Mouse (Mus musculus) liver, postnatal 0 days (tissue): ENCODE measurements around the gene Cars.

Source experiments
- CTCF ChIP-seq: sonication (generic); IDR thresholded peaks from 2 replicates; pipeline ENCODE4 v1.5.1; 2016; ENCODE audit warnings: antibody characterized with exemption, low read depth
- EP300 ChIP-seq: IDR thresholded peaks from 2 replicates; pipeline ENCODE4 v1.6.1; 2016; ENCODE audit warnings: antibody characterized with exemption, low read depth, mild to moderate bottlenecking

GRCm38 (mm10) chr7:143548231-143548961 is 51.5 kb downstream of the Cars start:
- TF ChIP-seq CTCF: no peak
- TF ChIP-seq EP300: no peak
